Mouse (Mus musculus) neural tube, embryonic 14.5 days (tissue): ENCODE data around the gene Mcemp1. TPM values are rescaled to one million over a fixed set of nuclear protein-coding genes. Genes with fewer than 3 reads are reported as not detected.

Experiments
- ATAC-seq: fragments of 200-750 bp; cut with Nextera tagmentation; 2 replicates; pipeline ENCODE4 v1.8.0; 2017; ENCODE audit warnings: low read depth, mild to moderate bottlenecking, moderate TSS enrichment, moderate library complexity
- H3K27ac ChIP-seq: fragments of 300-500 bp; sonication (generic); 2 replicates; pipeline ENCODE4 v1.5.1; 2014; ENCODE audit warnings: low read depth, mild to moderate bottlenecking, control low read depth, low read length, moderate library complexity, mixed read lengths
- H3K27me3 ChIP-seq: fragments of 300-500 bp; sonication (generic); 2 replicates; pipeline ENCODE4 v1.6.1; 2014; ENCODE audit warnings: low read length; ENCODE audit not compliant: control insufficient read depth, insufficient read depth
- H3K36me3 ChIP-seq: fragments of 300-500 bp; sonication (generic); 2 replicates; pipeline ENCODE4 v1.6.1; 2014; ENCODE audit warnings: low read length, mixed read lengths; ENCODE audit not compliant: control insufficient read depth, insufficient read depth
- H3K4me1 ChIP-seq: fragments of 300-500 bp; sonication (generic); 2 replicates; pipeline ENCODE4 v1.6.1; 2014; ENCODE audit warnings: low read length; ENCODE audit not compliant: control insufficient read depth, insufficient read depth
- H3K4me2 ChIP-seq: fragments of 300-500 bp; sonication (generic); 2 replicates; pipeline ENCODE4 v1.6.1; 2014; ENCODE audit warnings: mild to moderate bottlenecking, low read depth, low read length, control low read depth
- H3K4me3 ChIP-seq: fragments of 300-500 bp; sonication (generic); 2 replicates; pipeline ENCODE4 v1.5.1; 2014; ENCODE audit warnings: low read depth, low read length, control low read depth, mixed read lengths
- H3K9ac ChIP-seq: fragments of 300-500 bp; sonication (generic); replicated peaks from 2 replicates; pipeline ENCODE4 v1.6.1; 2014; ENCODE audit warnings: low read depth, mild to moderate bottlenecking, control low read depth, low read length, mixed read lengths
- H3K9me3 ChIP-seq: fragments of 300-500 bp; sonication (generic); 2 replicates; pipeline ENCODE4 v1.6.1; 2016; ENCODE audit warnings: low read length; ENCODE audit not compliant: control insufficient read depth
- WGBS: fragments of 180-500 bp; shearing (Covaris S2); extraction: QIAGEN DNeasy Blood & Tissue Kit; methylation state at CpG from one replicate; pipeline ENCODE4 v1.1.7; 2014; 5-methylcytosine and 5-hydroxymethylcytosine counted together
- polyA plus RNA-seq: library from polyadenylated mRNA; unstranded; fragments of >200 nt; fragmentation: Nextera tagmentation; extraction: Ambion mirVana; gene quantifications from 2 replicates; pipeline ENCODE4 v1.2.1, GENCODE M21; 2014

Mcemp1 gene
- polyA plus RNA-seq, 1 experiment from 2014 or later = 0.27 TPM

GRCm38 (mm10) chr8:3660889-3661288, 4.7 kb upstream of the Mcemp1 start:
- no peaks in the 10 kb centered on the region for H3K9me3 ChIP-seq
- H3K9ac ChIP-seq = no peak overlapping the region
- 82% methylated on average over 8 of the region's 8 CpGs for WGBS

GRCm38 (mm10) chr8:3664405-3664804, 1.1 kb upstream of the Mcemp1 start:
- WGBS = 63% methylated on average over 5 of the region's 5 CpGs
- Histone ChIP-seq H3K9ac (no peak overlapping the region), H3K9me3 (no peaks in the 10 kb centered on the region), H3K4me2 (no peak overlapping the region), H3K27me3 (no peaks in the 10 kb centered on the region), H3K4me1 (no peaks in the 10 kb centered on the region), H3K27ac (no peak overlapping the region), H3K36me3 (no peaks in the 10 kb centered on the region), H3K4me3 (no peak overlapping the region)
- ATAC-seq = no peak

More at GRCm38 (mm10) chr8:3660889-3661288, 4.7 kb upstream of the Mcemp1 start:
- Histone ChIP-seq H3K4me1 (no peaks in the 10 kb centered on the region), H3K36me3 (no peaks in the 10 kb centered on the region), H3K27me3 (no peaks in the 10 kb centered on the region), H3K4me2 (no peak overlapping the region), H3K27ac (no peak overlapping the region), H3K4me3 (no peak overlapping the region)
- ATAC-seq = no peak

DNA sequence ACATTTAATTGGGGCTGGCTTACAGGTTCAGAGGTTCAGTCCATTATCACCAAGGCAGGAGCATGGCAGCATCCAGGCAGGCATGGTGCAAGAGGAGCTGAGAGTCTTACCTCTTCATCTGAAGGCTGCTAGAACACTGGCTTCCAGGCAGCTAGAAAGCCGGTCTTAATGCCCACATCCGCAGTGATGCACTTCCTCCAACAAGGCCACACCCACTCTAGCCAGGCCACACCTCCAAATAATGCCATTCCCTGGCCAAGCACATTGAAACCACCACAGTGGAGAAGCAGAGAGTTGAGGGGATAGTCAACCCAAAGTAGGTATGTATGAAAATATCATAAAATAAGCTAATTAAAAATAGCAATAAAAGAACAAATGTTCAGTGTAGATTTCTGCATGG, 4.8 kb downstream of the Mcemp1 start:
- Histone ChIP-seq H3K27ac (no peak overlapping the region), H3K9me3 (no peaks in the 10 kb centered on the region), H3K9ac (no peak overlapping the region), H3K4me2 (no peak overlapping the region), H3K27me3 (no peaks in the 10 kb centered on the region), H3K4me3 (no peak overlapping the region), H3K4me1 (no peaks in the 10 kb centered on the region), H3K36me3 (no peaks in the 10 kb centered on the region)
- ATAC-seq = no peak
- 76% methylated on average over 2 of the region's 2 CpGs for WGBS

DNA sequence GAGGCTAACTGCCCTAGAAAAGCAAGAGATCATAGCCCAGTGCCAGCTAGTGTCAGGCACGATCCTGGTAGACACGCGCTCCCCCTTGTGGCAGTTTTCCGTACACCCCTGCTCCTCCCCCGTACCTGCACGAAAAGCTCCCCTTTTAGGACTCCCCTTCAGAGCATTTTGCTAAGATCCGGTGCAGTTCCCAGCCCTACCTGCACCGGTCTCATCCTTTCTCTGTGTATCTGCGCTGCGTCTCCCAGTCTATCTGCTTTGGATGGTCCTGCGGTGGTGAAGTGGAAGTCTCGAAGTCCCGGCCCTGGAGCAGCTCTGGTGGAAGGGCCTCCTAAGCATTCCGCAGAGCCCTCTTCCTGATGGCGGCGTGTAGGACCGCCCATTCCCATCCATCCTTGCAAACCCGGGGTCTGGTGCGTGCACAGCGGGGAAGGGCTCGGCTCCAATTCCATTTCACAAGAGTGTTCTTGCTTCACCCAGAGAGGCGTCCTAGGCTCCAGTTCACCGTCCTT, 6.5 kb downstream of the Mcemp1 start, which contains the start of gene Fcor:
Gene Fcor, minus strand, starts transcription at position 383 of the 512 bp plus-strand sequence.
- Histone ChIP-seq H3K9ac (peak within 1 kb of the TSS; percentile 58), H3K27ac (peak within 1 kb of the TSS; percentile 80), H3K9me3 (no peaks in the 10 kb centered on the region), H3K27me3 (no peaks in the 10 kb centered on the region), H3K4me3 (peak within 1 kb of the TSS; percentile 44), H3K4me1 (no peaks in the 10 kb centered on the region; the same call in 1 of the 2 replicates), H3K4me2 (peak within 1 kb of the TSS; percentile 63), H3K36me3 (no peaks in the 10 kb centered on the region)
- ATAC-seq = peak; percentile 86
- under 1% methylated on average over 23 of the region's 23 CpGs for WGBS

DNA sequence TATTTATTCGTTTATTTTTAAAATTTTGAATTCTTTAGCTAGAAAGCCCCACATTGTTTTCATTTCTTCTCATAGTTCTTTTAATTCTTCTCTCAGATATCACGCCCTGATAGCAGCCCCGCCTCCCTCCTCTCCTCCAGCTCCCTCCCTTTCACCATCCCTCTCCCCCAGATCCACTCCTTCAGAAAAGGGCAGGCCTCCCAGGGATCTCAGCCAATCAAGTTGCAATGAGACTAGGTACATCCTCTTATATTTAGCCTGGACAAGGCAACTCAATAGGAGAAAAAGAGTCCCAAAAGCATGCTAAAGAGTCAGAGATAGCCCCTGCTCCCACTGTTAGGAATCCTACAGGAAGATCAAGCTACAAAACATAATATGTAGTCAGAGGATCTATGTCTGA, 9.1 kb downstream of the Mcemp1 start:
- Histone ChIP-seq H3K4me2 (no peak overlapping the region), H3K4me1 (peaks cover 9% of the 10 kb centered on the region; the same call in 1 of the 2 replicates), H3K27me3 (no peaks in the 10 kb centered on the region), H3K4me3 (no peak overlapping the region), H3K27ac (no peak overlapping the region), H3K9ac (no peak overlapping the region), H3K9me3 (no peaks in the 10 kb centered on the region), H3K36me3 (0 out of 2 replicates have a peak, but pooled peaks cover 8% of the 10 kb centered on the region)
- 61% methylated on average over 3 of the region's 3 CpGs for WGBS
- ATAC-seq = no peak

DNA sequence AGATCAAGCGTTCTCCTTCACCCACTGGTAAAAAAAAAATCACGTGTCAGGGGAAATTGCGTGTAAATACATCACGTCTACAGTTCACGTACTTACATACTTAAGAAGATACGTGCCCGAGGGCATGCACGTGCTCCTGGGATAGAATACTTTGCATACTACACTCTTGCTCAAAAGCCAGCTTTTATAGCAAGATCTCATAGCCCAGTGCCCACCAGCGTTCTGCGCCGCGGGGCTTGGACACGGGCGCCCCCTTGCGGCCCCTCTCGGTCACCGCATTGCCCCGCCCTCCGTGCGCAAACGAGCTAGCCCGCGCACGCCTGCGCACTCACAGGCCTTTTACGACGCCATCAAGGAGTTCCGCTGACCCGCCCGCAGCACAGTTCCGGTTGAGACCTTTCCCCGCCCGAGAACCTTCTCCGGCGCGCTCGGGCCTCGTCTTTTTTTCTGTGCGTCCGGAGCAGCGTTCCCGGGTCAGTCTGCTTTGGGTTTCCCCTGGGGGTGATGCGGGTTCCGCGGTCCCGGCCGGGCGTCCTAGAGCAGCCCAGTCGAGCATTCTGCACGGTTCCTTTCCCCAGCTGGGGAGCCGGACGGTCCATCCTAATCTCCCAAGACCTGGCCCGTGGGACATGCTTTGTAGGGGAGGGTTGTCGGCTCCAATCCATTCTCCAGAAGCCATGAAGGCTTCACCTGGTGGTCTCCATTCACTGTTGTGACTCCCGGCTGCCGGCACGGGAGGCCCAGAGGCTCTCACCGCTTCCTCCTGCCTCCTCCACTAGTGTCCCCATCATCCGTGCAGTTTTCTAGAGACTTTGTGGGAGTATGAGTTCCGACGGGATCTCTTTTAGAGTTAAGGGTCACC, 10.8 kb downstream of the Mcemp1 start, which contains the start of gene Trappc5:
Gene Trappc5, plus strand, starts transcription at position 169 of the 862 bp plus-strand sequence.
- whole genome bisulfite sequencing = 1% methylated on average over 56 of the region's 61 CpGs
- H3K36me3 ChIP-seq = 0 out of 2 replicates have a peak, but pooled peaks cover 10% of the 10 kb centered on the region
- peak within 1 kb of the TSS; percentile 89 for H3K4me2 ChIP-seq
- peak within 1 kb of the TSS; percentile 92 for H3K9ac ChIP-seq
- no peaks in the 10 kb centered on the region for H3K27me3 ChIP-seq
- no peaks in the 10 kb centered on the region for H3K9me3 ChIP-seq
- H3K4me1 ChIP-seq = peaks cover 9% of the 10 kb centered on the region; the same call in 1 of the 2 replicates
- peak; percentile 79 for ATAC-seq
- peak within 1 kb of the TSS; percentile 93 for H3K4me3 ChIP-seq
- H3K27ac ChIP-seq = peak within 1 kb of the TSS; percentile 79

- no peaks in the 10 kb centered on the region for H3K9me3 ChIP-seq
- no peaks in the 10 kb centered on the region for H3K27me3 ChIP-seq
- H3K36me3 ChIP-seq = 0 out of 2 replicates have a peak, but pooled peaks cover 10% of the 10 kb centered on the region
- peak overlapping the region; percentile 93 for H3K4me3 ChIP-seq
- peak overlapping the region; percentile 92 for H3K9ac ChIP-seq
- ATAC-seq = 0 out of 2 replicates have a peak, but pooled peaks have one; percentile 1
- 3% methylated on average over 15 of the region's 15 CpGs for WGBS
- peak overlapping the region; percentile 89 for H3K4me2 ChIP-seq
- peak overlapping the region; percentile 79 for H3K27ac ChIP-seq
- H3K4me1 ChIP-seq = peaks cover 9% of the 10 kb centered on the region; the same call in 1 of the 2 replicates
Observed at GRCm38 (mm10) chr8:3676993-3677579, 11.5 kb downstream of the Mcemp1 start.

- Histone ChIP-seq H3K4me2 (no peak overlapping the region), H3K9me3 (no peaks in the 10 kb centered on the region)
Observed at GRCm38 (mm10) chr8:3678831-3679230, 13.3 kb downstream of the Mcemp1 start.

More at GRCm38 (mm10) chr8:3678831-3679230, 13.3 kb downstream of the Mcemp1 start:
- 0 out of 2 replicates have a peak, but pooled peaks cover 10% of the 10 kb centered on the region for H3K36me3 ChIP-seq
- H3K9ac ChIP-seq = no peak overlapping the region
- H3K4me1 ChIP-seq = peaks cover 9% of the 10 kb centered on the region; the same call in 1 of the 2 replicates
- no peak overlapping the region for H3K27ac ChIP-seq
- no peak overlapping the region for H3K4me3 ChIP-seq
- 97% methylated on average over 23 of the region's 23 CpGs for WGBS
- no peaks in the 10 kb centered on the region for H3K27me3 ChIP-seq
- no peak for ATAC-seq
